Mouse (Mus musculus) activated CD4-positive, CD25-positive, alpha-beta regulatory T cell, adult 4 months (primary cell): ENCODE measurements around the gene Celf1. TPM values are rescaled to one million over a fixed set of nuclear protein-coding genes. Genes with fewer than 3 reads are reported as not detected.
A peak's percentile ranks its signal among the peaks of the same experiment; 100 is the strongest.
"Not testable (repeated sequence)": the region's sequence is repeated elsewhere in the genome, so short reads cannot be mapped to it uniquely, and the experiment has no call there.

Experiments
- ATAC-seq: one replicate; pipeline ENCODE4 v1.8.0; 2017
- polyA plus RNA-seq, 2 experiments: library from polyadenylated mRNA; unstranded; fragments of 100-300 nt; shearing (Covaris generic); gene quantifications; one replicate each; pipeline ENCODE4 v1.2.1; 2017

The Celf1 gene
- polyA plus RNA-seq: 10 to 100 TPM; 44.5 to 53.3 TPM

- ATAC-seq: peak; percentile 84
These were observed at the start of gene Celf1 for GRCm38 (mm10) chr2:90940233-90941229. TSS of gene Celf1 (plus strand) at chr2:90940382.

GRCm38 (mm10) chr2:90893673-90894298 is 46.4 kb upstream of the Celf1 start:
- no peak for ATAC-seq

GRCm38 (mm10) chr2:90894299-90894677 is 45.9 kb upstream of the Celf1 start:
- not testable (repeated sequence) for ATAC-seq

- ATAC-seq: no peak
These were observed 36.8 kb upstream of the Celf1 start for GRCm38 (mm10) chr2:90903398-90903797.

- ATAC-seq: peak; percentile 98
These were observed 35.9 kb upstream of the Celf1 start, which contains the start of the genes Kbtbd4 and Ndufs3 for GRCm38 (mm10) chr2:90904076-90904855. TSS of gene Kbtbd4 (plus strand) at chr2:90904740. TSS of gene Ndufs3 (minus strand) at chr2:90904827.

GRCm38 (mm10) chr2:90904856-90905224 is 35.3 kb upstream of the Celf1 start:
- no peak for ATAC-seq

GRCm38 (mm10) chr2:90906721-90907120 is 33.5 kb upstream of the Celf1 start:
- no peak for ATAC-seq

GRCm38 (mm10) chr2:90910861-90911260 is 29.3 kb upstream of the Celf1 start:
- ATAC-seq: no peak

- no peak for ATAC-seq
These were observed 28.5 kb upstream of the Celf1 start for GRCm38 (mm10) chr2:90911668-90912067.

GRCm38 (mm10) chr2:90913671-90914070 is 26.5 kb upstream of the Celf1 start:
- ATAC-seq: no peak

GRCm38 (mm10) chr2:90915516-90915915 is 24.7 kb upstream of the Celf1 start:
- no peak for ATAC-seq

GRCm38 (mm10) chr2:90916560-90917232 is 23.5 kb upstream of the Celf1 start:
- ATAC-seq: peak; percentile 15

- peak; percentile 71 for ATAC-seq
These were observed 22.8 kb upstream of the Celf1 start for GRCm38 (mm10) chr2:90917233-90917998.

- peak; percentile 8 for ATAC-seq
These were observed 22.0 kb upstream of the Celf1 start for GRCm38 (mm10) chr2:90917999-90918698.

- ATAC-seq: no peak
These were observed 19.0 kb upstream of the Celf1 start for GRCm38 (mm10) chr2:90921178-90921577.

GRCm38 (mm10) chr2:90922636-90923035 is 17.5 kb upstream of the Celf1 start:
- ATAC-seq: no peak

GRCm38 (mm10) chr2:90928566-90928965 is 11.6 kb upstream of the Celf1 start:
- no peak for ATAC-seq

GRCm38 (mm10) chr2:90931829-90932228 is 8.4 kb upstream of the Celf1 start:
- no peak for ATAC-seq

- no peak for ATAC-seq
These were observed 7.9 kb upstream of the Celf1 start for GRCm38 (mm10) chr2:90932273-90932672.

- no peak for ATAC-seq
These were observed 1.8 kb upstream of the Celf1 start for GRCm38 (mm10) chr2:90938362-90938761.

- ATAC-seq: no peak
These were observed 432 bp upstream of the Celf1 start for GRCm38 (mm10) chr2:90939750-90940149.
